Mouse (Mus musculus): ENCODE data around the gene Gm4567.
"Not testable (repeated sequence)": the region's sequence is repeated elsewhere in the genome, so short reads cannot be mapped to it uniquely, and the experiment has no call there.

Gene Gm4567

DNA sequence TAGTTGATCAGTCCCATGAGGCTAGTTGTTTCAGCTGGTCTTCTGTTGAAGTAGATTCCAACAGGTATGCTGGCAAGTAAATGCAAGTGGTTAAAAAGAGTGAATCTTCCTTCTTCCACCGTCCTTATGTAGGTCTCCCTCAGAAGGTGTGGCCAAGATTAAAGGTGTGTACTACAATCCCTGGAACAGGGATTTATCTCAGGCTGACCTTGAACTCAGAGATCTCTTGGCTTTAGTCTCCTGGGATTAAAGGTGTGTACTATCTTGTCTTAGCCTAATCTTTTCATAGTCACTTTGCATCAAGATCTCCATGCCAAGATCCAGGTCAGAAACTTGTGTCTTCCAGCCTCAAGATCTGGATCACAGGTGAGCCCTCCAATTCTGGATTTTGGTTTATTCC lies at the start of gene Gm4567:
Gene Gm4567, minus strand, starts transcription at position 101 of the 400 bp plus-strand sequence.
- DNase-seq = not testable (repeated sequence)

DNA sequence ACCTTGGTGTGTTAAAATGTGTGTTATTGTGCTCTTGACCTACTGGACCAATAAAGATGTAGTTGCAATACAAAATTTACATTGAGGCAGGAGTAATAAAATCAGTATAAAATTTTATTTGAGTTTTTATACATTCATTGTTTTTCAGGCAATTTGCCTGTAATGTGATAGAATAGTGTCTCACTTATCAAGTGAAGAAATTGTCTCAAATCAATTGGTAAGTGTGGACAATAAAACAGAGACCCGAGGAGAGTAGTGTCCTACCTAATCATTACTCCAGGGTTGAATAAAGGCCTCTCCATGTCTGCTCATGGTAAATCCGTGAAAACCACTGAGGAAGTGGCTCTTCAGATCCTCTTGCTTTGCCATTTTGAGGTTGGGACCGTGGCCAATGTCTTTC lies 41.9 kb upstream of the Gm4567 start, which contains the start of gene Vmn1r157:
Gene Vmn1r157, plus strand, starts transcription at position 301 of the 400 bp plus-strand sequence.
- DNase-seq = not testable (repeated sequence)

DNA sequence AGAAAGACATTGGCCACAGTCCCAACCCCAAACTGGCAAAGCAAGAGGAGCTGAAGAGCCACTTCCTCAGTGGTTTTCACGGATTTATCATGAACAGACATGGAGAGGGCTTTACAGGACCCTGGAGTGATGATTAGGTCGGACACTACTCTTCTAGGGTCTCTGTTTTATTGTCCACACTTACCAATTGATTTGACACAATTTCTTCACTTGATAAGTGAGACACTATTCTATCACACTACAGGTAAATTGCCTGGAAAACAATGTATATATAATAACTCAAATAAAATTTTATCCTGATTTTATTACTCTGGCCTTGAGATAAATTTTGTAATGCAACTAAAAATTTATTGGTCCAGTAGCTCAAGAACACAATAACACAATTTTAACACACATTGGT lies 27.3 kb downstream of the Gm4567 start, which contains the start of gene Gm8693:
Gene Gm8693, minus strand, starts transcription at position 101 of the 400 bp plus-strand sequence.
- not testable (repeated sequence) for DNase-seq

Data from kidney, adult 9 months (tissue).